Mouse (Mus musculus) cerebellum, adult 18-20 months (tissue): Measurements from ENCODE around the gene Xpnpep2.

Experiments
- DNase-seq, 2 experiments: peaks; one replicate each; pipeline ENCODE4 v3.0.0; 2021

The Xpnpep2 gene

DNA sequence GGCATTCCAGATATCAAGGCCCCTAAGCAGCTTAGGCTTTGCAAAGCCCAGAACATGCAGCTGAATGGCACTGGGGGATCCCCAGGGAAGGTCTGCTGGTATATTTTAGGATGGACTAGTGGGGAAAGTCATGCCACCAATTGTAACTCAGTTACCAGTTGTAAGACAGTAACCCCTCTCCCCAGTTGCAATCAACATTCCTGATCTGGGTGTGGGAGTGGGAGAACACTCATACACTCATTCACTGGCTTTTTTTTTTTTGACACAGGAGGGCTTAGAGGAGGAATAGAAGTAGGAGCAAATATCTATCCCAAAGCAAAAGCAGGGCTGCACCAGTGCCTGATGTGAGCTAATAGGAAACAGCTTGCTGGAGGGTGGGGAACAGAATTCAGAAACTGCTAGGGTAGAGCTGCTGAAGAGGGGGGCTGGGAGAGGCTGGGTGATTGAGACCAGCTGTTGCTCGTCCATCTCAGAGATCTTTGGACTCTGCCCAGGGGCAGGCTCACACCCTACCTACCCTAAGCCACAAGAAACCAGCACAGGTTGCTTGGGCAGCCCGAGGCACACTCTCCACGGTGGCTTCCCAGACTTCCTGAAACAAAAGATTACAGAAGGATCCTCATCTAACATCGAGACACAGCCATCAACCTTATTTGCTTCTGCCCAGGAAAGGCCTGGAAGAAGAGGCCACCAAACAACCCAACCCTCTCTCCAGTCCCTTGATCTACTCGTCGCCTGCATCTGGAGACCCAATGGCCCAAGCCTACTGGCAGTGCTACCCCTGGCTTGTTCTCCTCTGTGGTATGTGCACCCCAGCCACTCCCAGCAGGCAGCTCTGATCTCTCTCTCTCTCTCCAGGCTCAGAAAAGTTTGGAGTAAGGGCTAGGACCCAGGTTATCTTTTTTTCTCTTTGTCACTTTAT, at the start of gene Xpnpep2:
Gene Xpnpep2, plus strand, starts transcription at position 332 of the 922 bp plus-strand sequence.
- DNase-seq, result no peak

DNA sequence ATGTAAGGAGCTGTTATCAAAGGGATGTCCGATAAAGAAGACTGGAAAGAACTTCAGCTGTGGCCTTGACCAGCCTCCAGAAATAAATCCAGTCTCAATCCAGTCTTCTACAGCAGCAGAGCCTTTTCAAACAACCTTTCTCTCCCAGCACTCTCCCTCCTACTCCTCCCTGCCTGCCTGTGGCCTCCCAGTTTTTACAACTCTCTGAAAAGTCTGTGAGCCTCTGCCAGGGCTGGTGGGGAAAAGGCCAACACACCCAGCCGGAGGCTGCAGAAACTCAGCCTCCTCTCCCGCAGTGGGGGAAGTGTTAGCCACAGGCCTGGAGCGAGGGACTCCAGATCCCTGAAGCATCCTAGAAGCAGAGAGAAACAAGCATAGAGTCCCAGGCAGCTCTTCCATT, 46.0 kb upstream of the Xpnpep2 start:
- DNase-seq, result no peak

GRCm38 (mm10) chrX:48064166-48064853, 44.2 kb upstream of the Xpnpep2 start:
- DNase-seq, result no peak

- DNase-seq, result no peak
These were observed 41.6 kb upstream of the Xpnpep2 start for GRCm38 (mm10) chrX:48066891-48067290.

- DNase-seq, result no peak
These were observed 36.6 kb upstream of the Xpnpep2 start for GRCm38 (mm10) chrX:48071961-48072360.

DNA sequence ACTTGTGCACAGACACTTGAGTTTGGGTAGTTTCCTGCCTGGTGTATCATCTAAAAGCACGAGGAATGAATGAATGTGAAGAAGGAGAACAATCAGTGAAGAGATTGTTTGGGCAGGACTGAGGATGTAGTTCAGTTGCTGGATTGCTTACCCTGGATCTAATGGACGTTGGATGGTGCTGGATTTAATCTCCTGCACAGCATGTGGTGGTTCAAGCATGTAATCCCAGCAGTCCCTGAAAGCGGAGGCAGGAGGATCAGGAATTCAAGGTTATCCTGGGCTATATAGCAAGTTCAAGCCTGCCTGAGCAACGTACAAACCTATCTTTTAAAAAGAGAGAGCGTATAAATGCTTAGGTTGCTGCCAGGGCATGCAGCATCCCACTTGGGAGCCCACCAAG, 36.1 kb upstream of the Xpnpep2 start:
- DNase-seq, result no peak

GRCm38 (mm10) chrX:48074691-48075090, 33.8 kb upstream of the Xpnpep2 start:
- DNase-seq, result peak in 1 of 2 experiments; percentile 30

DNA sequence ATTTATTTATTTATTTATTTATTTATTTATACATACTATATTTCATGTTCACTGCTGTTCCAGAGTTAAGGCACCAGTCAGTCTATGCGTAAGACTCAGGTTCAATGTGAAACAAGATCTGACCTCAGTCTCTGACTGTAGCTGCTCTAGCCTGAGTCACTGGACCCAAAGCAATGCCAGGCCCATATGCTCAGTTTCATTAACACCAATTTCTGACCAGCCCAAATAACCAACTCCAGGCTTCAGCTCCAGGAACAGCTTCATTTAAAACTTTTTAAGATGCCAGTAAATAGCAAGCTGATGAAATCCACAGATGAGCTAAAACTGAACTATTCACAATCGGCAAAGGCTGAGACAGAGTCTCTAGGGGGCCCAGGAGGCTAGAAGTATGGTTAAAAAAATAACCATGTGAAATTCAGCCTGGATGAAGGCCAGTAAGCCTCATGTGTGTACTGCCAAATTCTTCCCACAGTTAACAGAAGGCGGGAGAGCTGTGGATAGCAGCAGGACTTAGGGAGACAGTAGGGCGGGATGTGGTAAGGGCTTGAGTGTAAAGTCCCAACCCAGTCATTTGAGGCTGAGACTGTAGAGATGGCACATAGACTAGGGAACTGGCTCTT, 31.6 kb upstream of the Xpnpep2 start:
- peak; percentile 37 to 47 for DNase-seq

DNA sequence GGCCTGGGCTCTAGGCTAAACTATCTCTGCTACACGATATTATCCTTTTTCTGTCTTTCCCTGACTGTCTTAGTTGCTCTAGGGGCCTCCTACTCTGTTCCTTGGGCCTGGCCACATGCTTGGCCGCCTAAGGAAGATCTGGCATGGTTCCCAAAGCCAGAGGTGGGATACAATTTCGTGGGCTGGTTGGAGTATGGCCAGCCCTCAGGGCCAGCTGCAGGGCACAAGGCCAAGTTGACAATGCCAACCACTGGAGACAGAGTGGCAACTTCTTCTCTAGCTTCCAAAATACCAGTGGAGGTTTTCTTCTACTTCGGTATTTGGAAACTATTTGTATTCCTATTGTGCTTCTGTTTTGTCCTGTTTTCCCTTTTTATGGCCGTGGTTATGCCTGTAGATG, 26.2 kb upstream of the Xpnpep2 start:
- DNase-seq, result no peak

DNA sequence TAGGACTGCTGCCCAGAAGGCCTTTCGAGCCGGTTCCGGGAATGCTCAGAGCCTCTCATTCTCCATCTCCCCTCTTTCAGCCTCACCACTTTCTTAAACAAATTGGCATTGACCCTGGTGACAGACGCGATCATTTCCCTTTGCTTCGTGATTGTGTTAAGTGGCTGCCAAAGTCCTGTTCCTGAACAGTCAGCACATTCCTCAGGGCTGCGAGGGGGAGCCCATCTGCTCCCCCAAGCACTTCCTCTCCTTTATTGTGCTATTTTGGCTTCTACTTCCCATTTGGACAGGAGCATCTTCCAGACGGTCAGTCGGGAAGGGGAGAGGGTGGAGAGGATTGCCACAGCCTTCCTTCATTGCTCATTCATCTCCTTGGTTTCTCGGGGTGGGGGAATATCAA, 16.4 kb upstream of the Xpnpep2 start:
- DNase-seq, result peak; percentile 47 to 59

DNA sequence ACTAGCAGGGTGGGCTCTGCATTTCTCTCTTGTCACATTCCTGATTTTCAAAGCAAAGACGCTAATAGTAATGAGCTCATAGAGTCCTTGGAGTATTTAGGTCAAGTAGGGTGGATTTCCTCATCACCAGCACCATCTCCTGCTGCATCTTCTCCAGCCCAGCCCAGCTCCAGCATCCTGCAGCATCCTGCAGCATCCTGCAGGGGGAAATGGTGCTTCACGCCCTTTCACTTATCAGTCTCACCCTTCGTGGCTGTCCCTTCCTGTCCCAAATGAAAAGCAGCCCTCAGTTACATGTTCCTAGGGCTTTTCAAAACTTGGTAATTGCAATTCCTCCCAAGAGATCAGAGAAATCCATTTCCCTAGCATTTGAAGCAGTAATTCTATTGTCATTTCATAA, 15.0 kb upstream of the Xpnpep2 start:
- peak in 1 of 2 experiments; percentile 32 for DNase-seq

- no peak for DNase-seq
These were observed 13.9 kb upstream of the Xpnpep2 start for GRCm38 (mm10) chrX:48094658-48095057.

GRCm38 (mm10) chrX:48096580-48096979, 11.9 kb upstream of the Xpnpep2 start:
- no peak for DNase-seq

GRCm38 (mm10) chrX:48098470-48099129, 9.9 kb upstream of the Xpnpep2 start:
- DNase-seq, result no peak

- no peak for DNase-seq
These were observed 8.7 kb upstream of the Xpnpep2 start for GRCm38 (mm10) chrX:48099871-48100270.

- DNase-seq, result peak in 1 of 2 experiments; percentile 32
These were observed 5.3 kb upstream of the Xpnpep2 start for GRCm38 (mm10) chrX:48103256-48103655.

- DNase-seq, result peak; percentile 62 to 72
These were observed 3.6 kb upstream of the Xpnpep2 start for GRCm38 (mm10) chrX:48104736-48105441.

- no peak for DNase-seq
These were observed 2.3 kb upstream of the Xpnpep2 start for GRCm38 (mm10) chrX:48106226-48106625.

DNA sequence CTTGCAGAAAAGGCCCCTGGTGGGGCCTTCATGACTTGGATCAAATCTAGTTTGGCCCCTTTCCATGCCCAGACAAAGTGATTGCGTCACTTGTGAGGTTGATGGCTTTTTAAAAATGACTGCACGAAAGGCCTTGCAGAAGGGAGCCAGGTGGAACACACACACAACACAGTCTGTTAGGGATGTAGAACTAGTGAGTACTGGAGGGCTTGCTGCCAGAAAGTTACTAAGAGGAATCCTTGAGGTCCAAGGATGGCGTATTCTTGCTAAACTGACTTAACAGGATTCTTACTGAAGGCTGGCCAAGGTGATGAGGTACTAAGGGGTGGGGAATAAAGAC, 761 bp downstream of the Xpnpep2 start:
- DNase-seq, result no peak

DNA sequence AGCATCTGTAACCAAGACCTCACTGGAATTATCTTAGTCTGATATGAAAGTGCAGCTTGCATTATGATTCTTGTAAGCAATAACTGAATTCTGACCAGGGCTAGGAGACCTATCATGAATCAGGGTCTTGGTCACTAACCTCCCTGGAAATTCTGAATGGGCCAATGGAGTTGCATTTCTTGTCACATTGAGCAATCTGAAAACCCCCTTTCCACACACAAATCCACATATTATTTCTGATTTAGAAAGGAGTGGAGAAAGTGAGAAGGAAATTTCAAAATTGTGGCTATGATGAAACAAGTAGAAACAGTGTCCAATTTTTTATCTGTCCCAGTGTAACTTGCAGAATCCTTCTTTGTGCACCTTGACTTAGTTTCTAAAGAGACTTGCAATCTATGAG, 10.8 kb downstream of the Xpnpep2 start:
- DNase-seq, result no peak

DNA sequence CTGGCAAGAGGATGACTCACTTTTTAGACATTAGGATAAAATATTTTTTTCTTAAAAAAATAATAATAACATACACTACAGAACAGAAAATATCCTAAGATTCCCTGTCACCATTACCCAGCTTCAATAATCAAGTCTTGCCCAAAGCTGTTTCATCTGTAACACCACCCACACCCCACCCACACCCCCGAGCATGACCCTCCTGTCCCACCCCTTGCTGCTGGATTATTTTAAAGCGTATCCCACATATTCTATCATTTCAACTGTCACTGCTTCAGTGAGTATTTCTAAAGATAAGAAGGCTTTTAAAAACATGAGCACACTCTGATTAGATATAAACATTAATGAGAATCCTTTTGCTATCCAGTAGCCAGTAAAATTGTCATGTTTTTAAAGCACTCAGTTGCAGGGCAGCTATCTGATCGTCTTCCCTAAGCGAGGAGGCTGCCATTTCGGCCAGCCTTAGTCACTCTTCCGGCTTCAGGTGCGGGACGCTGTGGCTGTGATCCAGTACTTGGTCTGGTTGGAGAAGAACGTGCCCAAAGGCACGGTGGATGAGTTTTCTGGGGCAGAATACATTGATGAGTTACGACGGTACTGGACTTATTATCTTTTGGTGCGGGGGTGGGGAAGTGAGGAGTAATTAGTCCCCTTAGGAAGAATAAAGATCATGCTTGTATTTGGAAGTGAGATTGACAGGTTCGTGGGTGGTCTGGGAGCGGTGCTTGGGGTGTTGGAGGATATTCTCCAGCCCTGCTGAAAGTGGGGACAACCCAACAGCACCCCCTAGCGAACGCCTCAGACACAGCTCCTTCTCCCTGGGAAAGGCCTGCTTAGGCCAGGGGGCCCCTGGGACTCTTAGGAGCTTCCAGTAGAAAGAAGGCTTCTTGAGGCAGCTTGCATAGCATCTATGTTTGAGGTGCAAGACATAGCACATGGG, 15.9 kb downstream of the Xpnpep2 start:
- DNase-seq, result peak; percentile 81
